Mouse (Mus musculus): ENCODE measurements at regions not wholly inside any gene's neighbourhood (a gene's known extent, or its start where the extent isn't known, plus 50 kb on each side); places are given as distances from the start of the nearest gene placed in this dataset.

DNA sequence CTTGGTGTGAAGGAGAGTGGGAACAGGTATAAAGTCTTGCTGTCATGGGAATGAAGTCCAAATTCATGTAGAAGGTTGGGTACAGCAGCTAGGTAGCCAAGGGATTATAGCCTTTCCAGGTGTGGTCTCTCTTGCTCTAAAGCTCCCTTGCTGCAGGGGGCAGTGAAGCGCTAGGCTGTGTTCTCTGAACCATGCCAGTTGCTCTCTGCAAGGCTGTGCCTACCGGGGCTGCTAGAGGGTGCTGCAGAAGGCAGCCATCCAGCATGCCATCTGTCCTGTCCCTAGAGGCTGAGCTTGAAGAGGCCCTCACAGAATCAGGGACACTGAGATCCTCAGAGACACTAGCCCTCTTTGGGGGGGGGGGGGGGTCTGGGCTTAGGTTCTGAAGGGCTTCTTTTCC lies 50.6 kb upstream of the Shank2 start:
- intact Hi-C loops (cut with DNase I), result no loop called here
- DNase-seq (ENCODE audit: low spot score in 2 of 2), result peak; percentile 15 to 23
